Mouse (Mus musculus): ENCODE results near the gene Dhh. TPM values are rescaled to one million over a fixed set of nuclear protein-coding genes. Genes with fewer than 3 reads are reported as not detected.

Dhh gene
- polyA plus RNA-seq, 1 experiment from 2014 or later = 0.76 TPM

DNA sequence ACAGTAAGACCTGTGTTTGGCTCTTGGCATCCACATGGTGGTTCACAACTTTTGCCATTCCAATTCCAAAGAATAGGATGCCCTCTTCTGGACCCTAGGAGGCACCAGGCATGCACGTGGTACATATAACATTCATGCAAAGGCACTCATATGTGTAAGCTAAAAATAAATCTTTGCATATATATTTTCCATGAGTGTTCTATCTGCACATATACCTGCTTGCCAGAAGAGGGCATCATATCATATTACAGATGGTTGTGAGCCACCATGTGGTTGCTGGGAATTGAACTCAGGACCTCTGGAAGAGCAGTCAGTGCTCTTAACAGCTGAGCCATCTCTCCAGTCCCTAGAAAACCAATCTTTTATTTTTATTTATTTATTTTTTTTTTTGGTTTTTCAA is 3.2 kb upstream of the Dhh start:
- H3K4me3 ChIP-seq (ENCODE audit: low read depth, low read length) = no peak overlapping the region
- peaks cover 24% of the 10 kb centered on the region for H3K27me3 ChIP-seq (ENCODE audit: control insufficient read depth, insufficient read depth, low read length)
- no peak overlapping the region for H3K27ac ChIP-seq (replicated peaks; ENCODE audit: low read depth, low read length)
- peaks cover 5% of the 10 kb centered on the region for H3K4me1 ChIP-seq (ENCODE audit: control insufficient read depth, insufficient read depth, low read length)
- H3K4me2 ChIP-seq (ENCODE audit: low read depth, low read length) = no peak overlapping the region
- 76% methylated on average over 1 of the region's 1 CpGs for WGBS
- DNase-seq (ENCODE audit: low spot score) (no peak), ATAC-seq (replicated peaks; ENCODE audit: insufficient number of reproducible peaks, low FRiP score, low TSS enrichment, low read depth) (no peak)
- H3K9ac ChIP-seq (replicated peaks; ENCODE audit: low read length) = no peak overlapping the region
- peaks cover 4% of the 10 kb centered on the region; the same call in 1 of the 2 replicates for H3K36me3 ChIP-seq (replicated peaks; ENCODE audit: control insufficient read depth, insufficient read depth, low read depth, low read length)
- H3K9me3 ChIP-seq (replicated peaks; ENCODE audit: control insufficient read depth, low read length) = no peaks in the 10 kb centered on the region

- Histone ChIP-seq H3K4me3 (ENCODE audit: low read depth, low read length) (no peak overlapping the region; the same call in none of the 2 replicates), H3K9ac (replicated peaks; ENCODE audit: low read length) (no peak overlapping the region), H3K4me1 (ENCODE audit: control insufficient read depth, insufficient read depth, low read length) (peaks cover 21% of the 10 kb centered on the region), H3K36me3 (replicated peaks; ENCODE audit: control insufficient read depth, insufficient read depth, low read depth, low read length) (no peaks in the 10 kb centered on the region), H3K9me3 (replicated peaks; ENCODE audit: control insufficient read depth, low read length) (no peaks in the 10 kb centered on the region), H3K27ac (replicated peaks; ENCODE audit: low read depth, low read length) (no peak overlapping the region), H3K27me3 (ENCODE audit: control insufficient read depth, insufficient read depth, low read length) (peaks cover 63% of the 10 kb centered on the region), H3K4me2 (ENCODE audit: low read depth, low read length) (no peak overlapping the region)
- DNase-seq (ENCODE audit: low spot score) (no peak), ATAC-seq (replicated peaks; ENCODE audit: insufficient number of reproducible peaks, low FRiP score, low TSS enrichment, low read depth) (no peak)
- WGBS = 0% methylated on average over 10 of the region's 10 CpGs
These were observed 845 bp downstream of the Dhh start for GRCm38 (mm10) chr15:98897495-98897894.

- peaks cover 72% of the 10 kb centered on the region for H3K27me3 ChIP-seq (ENCODE audit: control insufficient read depth, insufficient read depth, low read length)
- 0 out of 2 replicates have a peak overlapping the region, but pooled peaks have one; percentile 22 for H3K27ac ChIP-seq (replicated peaks; ENCODE audit: low read depth, low read length)
- H3K4me3 ChIP-seq (ENCODE audit: low read depth, low read length) = peak overlapping the region; percentile 21
- WGBS = under 1% methylated on average over 41 of the region's 41 CpGs
- ATAC-seq (replicated peaks; ENCODE audit: insufficient number of reproducible peaks, low FRiP score, low TSS enrichment, low read depth) (peak; percentile 42; the same call in 1 of the 2 replicates), DNase-seq (ENCODE audit: low spot score) (peak; percentile 72)
- H3K9ac ChIP-seq (replicated peaks; ENCODE audit: low read length) = peak overlapping the region; percentile 39
- H3K36me3 ChIP-seq (replicated peaks; ENCODE audit: control insufficient read depth, insufficient read depth, low read depth, low read length) = no peaks in the 10 kb centered on the region
- no peaks in the 10 kb centered on the region for H3K9me3 ChIP-seq (replicated peaks; ENCODE audit: control insufficient read depth, low read length)
- peaks cover 21% of the 10 kb centered on the region for H3K4me1 ChIP-seq (ENCODE audit: control insufficient read depth, insufficient read depth, low read length)
- H3K4me2 ChIP-seq (ENCODE audit: low read depth, low read length) = peak overlapping the region; percentile 45
These were observed 2.4 kb downstream of the Dhh start for GRCm38 (mm10) chr15:98895635-98896589.

DNA sequence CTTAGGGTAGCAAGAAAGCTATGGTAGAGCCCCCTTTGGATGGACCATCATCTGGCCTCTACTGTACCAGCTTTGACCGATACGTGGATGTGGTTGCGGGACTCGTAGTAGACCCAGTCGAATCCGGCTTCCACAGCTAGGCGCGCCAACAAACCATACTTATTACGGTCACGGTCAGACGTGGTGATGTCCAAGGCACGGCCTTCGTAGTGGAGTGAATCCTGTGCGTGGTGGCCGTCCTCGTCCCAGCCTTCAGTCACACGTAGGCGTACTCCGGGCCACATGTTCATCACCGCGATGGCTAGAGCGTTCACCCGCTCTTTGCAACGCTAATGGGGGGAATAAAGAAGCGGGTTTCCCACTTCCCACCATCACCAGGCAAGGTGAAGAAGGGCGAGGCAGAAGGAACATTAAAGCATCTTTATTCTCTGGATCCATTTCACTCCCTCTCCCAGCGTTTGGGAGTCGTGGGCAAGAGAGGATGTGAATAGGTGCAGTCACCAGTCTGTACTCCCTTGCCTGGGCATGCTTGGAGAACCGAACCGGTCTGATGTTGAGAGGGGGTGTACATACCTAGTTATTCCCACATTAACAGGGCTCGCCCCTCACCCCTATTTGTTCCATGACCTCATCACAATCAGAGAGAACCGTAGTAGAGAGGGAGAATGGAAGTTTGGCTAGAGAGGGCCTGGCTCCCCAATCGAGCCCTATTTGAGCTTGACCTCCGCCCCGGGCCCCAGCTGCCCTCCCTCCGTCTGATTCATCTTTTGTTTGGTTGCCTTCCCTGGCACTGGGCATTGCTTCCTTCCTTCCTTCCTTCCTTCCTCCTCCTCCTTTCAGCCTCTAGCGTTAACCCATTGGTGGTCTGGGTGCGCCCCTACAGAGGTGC is 3.4 kb downstream of the Dhh start:
- Histone ChIP-seq H3K36me3 (replicated peaks; ENCODE audit: control insufficient read depth, insufficient read depth, low read depth, low read length) (no peaks in the 10 kb centered on the region), H3K4me2 (ENCODE audit: low read depth, low read length) (peak overlapping the region; percentile 97), H3K27me3 (ENCODE audit: control insufficient read depth, insufficient read depth, low read length) (peaks cover 72% of the 10 kb centered on the region), H3K9me3 (replicated peaks; ENCODE audit: control insufficient read depth, low read length) (no peaks in the 10 kb centered on the region), H3K27ac (replicated peaks; ENCODE audit: low read depth, low read length) (no peak overlapping the region), H3K9ac (replicated peaks; ENCODE audit: low read length) (no peak overlapping the region; the same call in 1 of the 2 replicates), H3K4me1 (ENCODE audit: control insufficient read depth, insufficient read depth, low read length) (peaks cover 21% of the 10 kb centered on the region), H3K4me3 (ENCODE audit: low read depth, low read length) (peak overlapping the region; percentile 47)
- 3% methylated on average over 38 of the region's 38 CpGs for WGBS
- DNase-seq (ENCODE audit: low spot score) (no peak), ATAC-seq (replicated peaks; ENCODE audit: insufficient number of reproducible peaks, low FRiP score, low TSS enrichment, low read depth) (0 out of 2 replicates have a peak, but pooled peaks have one; percentile 11)

- H3K4me3 ChIP-seq (ENCODE audit: low read depth, low read length) = peak within 1 kb of the TSS; percentile 47
- no peak within 1 kb of the TSS for H3K27ac ChIP-seq (replicated peaks; ENCODE audit: low read depth, low read length)
- H3K4me2 ChIP-seq (ENCODE audit: low read depth, low read length) = peak within 1 kb of the TSS; percentile 97
- no peaks in the 10 kb centered on the region for H3K36me3 ChIP-seq (replicated peaks; ENCODE audit: control insufficient read depth, insufficient read depth, low read depth, low read length)
- DNase-seq (ENCODE audit: low spot score) (peak; percentile 52), ATAC-seq (replicated peaks; ENCODE audit: insufficient number of reproducible peaks, low FRiP score, low TSS enrichment, low read depth) (no peak)
- under 1% methylated on average over 77 of the region's 77 CpGs for WGBS
- peaks cover 72% of the 10 kb centered on the region for H3K27me3 ChIP-seq (ENCODE audit: control insufficient read depth, insufficient read depth, low read length)
- H3K9ac ChIP-seq (replicated peaks; ENCODE audit: low read length) = peak within 1 kb of the TSS; percentile 57
- peaks cover 21% of the 10 kb centered on the region for H3K4me1 ChIP-seq (ENCODE audit: control insufficient read depth, insufficient read depth, low read length)
- H3K9me3 ChIP-seq (replicated peaks; ENCODE audit: control insufficient read depth, low read length) = no peaks in the 10 kb centered on the region
These were observed 4.2 kb downstream of the Dhh start, which contains the start of gene Rhebl1 for GRCm38 (mm10) chr15:98893940-98894745. Gene Rhebl1, minus strand, starts transcription at chr15:98894540.

DNA sequence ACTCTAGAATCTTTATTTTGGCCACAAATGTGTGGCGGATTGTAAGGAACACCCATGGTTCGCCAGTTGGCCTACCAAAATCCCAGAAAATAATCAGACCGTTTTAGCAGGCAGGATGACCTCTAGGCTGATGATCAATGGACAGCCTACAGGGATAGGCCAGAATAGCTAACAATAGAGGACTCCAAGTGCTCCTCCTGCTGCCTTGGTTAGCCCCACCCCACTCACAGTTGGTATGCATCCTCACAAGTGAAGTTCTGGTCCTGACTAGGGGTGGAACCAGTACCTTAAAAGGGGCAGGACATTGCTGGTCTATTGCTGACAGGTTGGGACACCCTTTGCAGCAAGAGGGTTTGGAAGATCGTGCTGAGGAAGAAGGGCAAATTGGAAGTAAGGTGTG is 5.3 kb downstream of the Dhh start:
- Histone ChIP-seq H3K27me3 (ENCODE audit: control insufficient read depth, insufficient read depth, low read length) (peaks cover 61% of the 10 kb centered on the region), H3K4me2 (ENCODE audit: low read depth, low read length) (no peak overlapping the region), H3K4me3 (ENCODE audit: low read depth, low read length) (no peak overlapping the region), H3K9ac (replicated peaks; ENCODE audit: low read length) (no peak overlapping the region), H3K27ac (replicated peaks; ENCODE audit: low read depth, low read length) (no peak overlapping the region), H3K9me3 (replicated peaks; ENCODE audit: control insufficient read depth, low read length) (no peaks in the 10 kb centered on the region), H3K4me1 (ENCODE audit: control insufficient read depth, insufficient read depth, low read length) (peaks cover 18% of the 10 kb centered on the region), H3K36me3 (replicated peaks; ENCODE audit: control insufficient read depth, insufficient read depth, low read depth, low read length) (no peaks in the 10 kb centered on the region)
- ATAC-seq (replicated peaks; ENCODE audit: insufficient number of reproducible peaks, low FRiP score, low TSS enrichment, low read depth) (no peak), DNase-seq (ENCODE audit: low spot score) (no peak)
- 44% methylated on average over 4 of the region's 4 CpGs for WGBS

GRCm38 (mm10) chr15:98891907-98892606 is 6.3 kb downstream of the Dhh start:
- Histone ChIP-seq H3K4me3 (ENCODE audit: low read depth, low read length) (no peak overlapping the region), H3K9me3 (replicated peaks; ENCODE audit: control insufficient read depth, low read length) (no peaks in the 10 kb centered on the region), H3K27ac (replicated peaks; ENCODE audit: low read depth, low read length) (no peak overlapping the region), H3K27me3 (ENCODE audit: control insufficient read depth, insufficient read depth, low read length) (peaks cover 52% of the 10 kb centered on the region), H3K4me2 (ENCODE audit: low read depth, low read length) (no peak overlapping the region), H3K4me1 (ENCODE audit: control insufficient read depth, insufficient read depth, low read length) (peaks cover 16% of the 10 kb centered on the region), H3K36me3 (replicated peaks; ENCODE audit: control insufficient read depth, insufficient read depth, low read depth, low read length) (no peaks in the 10 kb centered on the region), H3K9ac (replicated peaks; ENCODE audit: low read length) (no peak overlapping the region)
- 44% methylated on average over 6 of the region's 6 CpGs for WGBS
- peak; percentile 82 for DNase-seq (ENCODE audit: low spot score)
- ATAC-seq (replicated peaks; ENCODE audit: insufficient number of reproducible peaks, low FRiP score, low TSS enrichment, low read depth) = no peak
